Mouse (Mus musculus): ENCODE measurements at regions not wholly inside any gene's neighbourhood (a gene's known extent, or its start where the extent isn't known, plus 50 kb on each side); places are given as distances from the start of the nearest gene placed in this dataset.

- TF ChIP-seq CTCF (IDR thresholded peaks at IDR 0.05; ENCODE audit: low read depth) (no peak), EP300 (optimal IDR thresholded peaks at IDR 0.05) (no peak)
Observed at GRCm38 (mm10) chr13:59320261-59320660, 264.8 kb downstream of the Agtpbp1 start.

Data from stomach, postnatal 0 days (tissue).